Mouse (Mus musculus) liver, postnatal 0 days (tissue): ENCODE measurements around the gene Napepld. TPM values are rescaled to one million over a fixed set of nuclear protein-coding genes. Genes with fewer than 3 reads are reported as not detected.

Experiments
- ATAC-seq: fragments of 200-750 bp; cut with Nextera tagmentation; 2 replicates; pipeline ENCODE4 v1.8.0; 2017; ENCODE audit warnings: mild to moderate bottlenecking, moderate library complexity
- DNase-seq: peaks from one replicate; pipeline ENCODE4 v3.0.0-alpha.2; 2016
- H3K27ac ChIP-seq: fragments of 300-500 bp; sonication (generic); 2 replicates; pipeline ENCODE4 v1.5.1; 2014; ENCODE audit warnings: antibody characterized with exemption, moderate library complexity, mild to moderate bottlenecking, low read depth
- H3K27me3 ChIP-seq: fragments of 300-500 bp; sonication (generic); 2 replicates; pipeline ENCODE4 v1.6.1; 2014; ENCODE audit warnings: low read length, control low read depth, mixed read lengths; ENCODE audit not compliant: insufficient read depth
- H3K36me3 ChIP-seq: fragments of 300-500 bp; sonication (generic); replicated peaks from 2 replicates; pipeline ENCODE4 v1.6.1; 2014; ENCODE audit warnings: mild to moderate bottlenecking, control low read depth, low read length, moderate library complexity, mixed read lengths; ENCODE audit not compliant: insufficient read depth
- H3K4me1 ChIP-seq: fragments of 300-500 bp; sonication (generic); 2 replicates; pipeline ENCODE4 v1.6.1; 2014; ENCODE audit warnings: antibody characterized with exemption, mild to moderate bottlenecking, control low read depth; ENCODE audit not compliant: insufficient read depth
- H3K4me2 ChIP-seq: fragments of 300-500 bp; sonication (generic); 2 replicates; pipeline ENCODE4 v1.6.1; 2014; ENCODE audit warnings: low read depth, mild to moderate bottlenecking, low read length, moderate library complexity, mixed read lengths
- H3K4me3 ChIP-seq: fragments of 300-500 bp; sonication (generic); 2 replicates; pipeline ENCODE4 v1.5.1; 2014; ENCODE audit warnings: low read depth, low read length
- H3K9ac ChIP-seq: fragments of 300-500 bp; sonication (generic); replicated peaks from 2 replicates; pipeline ENCODE4 v1.6.1; 2014; ENCODE audit warnings: mild to moderate bottlenecking, moderate library complexity
- H3K9me3 ChIP-seq: fragments of 300-500 bp; sonication (generic); 2 replicates; pipeline ENCODE4 v1.6.1; 2016; ENCODE audit warnings: mild to moderate bottlenecking, control low read depth, low read length, mixed read lengths
- CTCF ChIP-seq: sonication (generic); IDR thresholded peaks from 2 replicates; pipeline ENCODE4 v1.5.1; 2016; ENCODE audit warnings: antibody characterized with exemption, low read depth
- EP300 ChIP-seq: IDR thresholded peaks from 2 replicates; pipeline ENCODE4 v1.6.1; 2016; ENCODE audit warnings: antibody characterized with exemption, low read depth, mild to moderate bottlenecking
- WGBS: fragments of 180-500 bp; shearing (Covaris S2); extraction: QIAGEN DNeasy Blood & Tissue Kit; methylation state at CpG from one replicate; pipeline ENCODE4 v1.1.7; 2014; ENCODE audit not compliant: insufficient replicate concordance; 5-methylcytosine and 5-hydroxymethylcytosine counted together
- polyA plus RNA-seq: library from polyadenylated mRNA; unstranded; fragments of >200 nt; fragmentation: Nextera tagmentation; extraction: Ambion mirVana; gene quantifications from 2 replicates; pipeline ENCODE4 v1.2.1, GENCODE M21; 2015

The Napepld gene
- polyA plus RNA-seq, 1 experiment from 2014 or later = 0.53 TPM

DNA sequence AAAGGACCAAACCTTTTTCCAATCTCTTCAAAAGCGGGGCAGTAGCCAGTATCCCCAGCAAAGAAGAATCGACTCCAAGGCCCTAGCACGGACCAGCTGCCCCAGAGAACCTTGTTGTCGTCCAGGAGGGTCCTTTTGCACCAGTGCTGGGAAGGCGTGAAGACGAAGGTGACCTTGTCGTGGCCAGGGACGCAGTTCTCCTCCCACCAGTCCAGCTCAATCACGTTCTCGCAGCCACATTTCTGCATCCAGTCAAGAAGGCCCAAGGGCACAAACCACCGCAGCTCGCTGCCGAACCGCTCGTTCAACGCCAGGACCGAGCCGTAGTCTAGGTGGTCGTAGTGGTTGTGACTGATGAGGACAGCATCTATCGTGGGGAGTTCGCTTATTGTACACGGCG is 25.7 kb downstream of the Napepld start:
- no peaks in the 10 kb centered on the region for H3K27me3 ChIP-seq
- H3K36me3 ChIP-seq = no peaks in the 10 kb centered on the region
- no peak overlapping the region for H3K27ac ChIP-seq
- H3K9me3 ChIP-seq = no peaks in the 10 kb centered on the region
- H3K4me3 ChIP-seq = no peak overlapping the region
- no peak overlapping the region for H3K4me2 ChIP-seq
- ATAC-seq (no peak), DNase-seq (no peak)
- no peak for TF ChIP-seq CTCF
- no peak for TF ChIP-seq EP300
- H3K9ac ChIP-seq = no peak overlapping the region
- H3K4me1 ChIP-seq = no peaks in the 10 kb centered on the region
- WGBS = 90% methylated on average over 23 of the region's 23 CpGs

- no peak overlapping the region for H3K4me2 ChIP-seq
- H3K4me3 ChIP-seq = no peak overlapping the region
- WGBS = 86% methylated on average over 12 of the region's 12 CpGs
- TF ChIP-seq CTCF (no peak), EP300 (no peak)
- H3K9ac ChIP-seq = no peak overlapping the region
- no peaks in the 10 kb centered on the region for H3K36me3 ChIP-seq
- no peaks in the 10 kb centered on the region for H3K27me3 ChIP-seq
- no peak for DNase-seq
- H3K27ac ChIP-seq = no peak overlapping the region
- ATAC-seq = no peak
- H3K9me3 ChIP-seq = no peaks in the 10 kb centered on the region
- no peaks in the 10 kb centered on the region for H3K4me1 ChIP-seq
Observed at GRCm38 (mm10) chr5:21675019-21675418, 26.2 kb downstream of the Napepld start.

- no peak for DNase-seq
- ATAC-seq = no peak
- Histone ChIP-seq H3K36me3 (no peaks in the 10 kb centered on the region), H3K4me3 (no peak overlapping the region), H3K9ac (no peak overlapping the region), H3K9me3 (no peaks in the 10 kb centered on the region), H3K27me3 (no peaks in the 10 kb centered on the region), H3K27ac (peak overlapping the region; percentile 53; the same call in 1 of the 2 replicates), H3K4me2 (peak overlapping the region; percentile 54; the same call in 1 of the 2 replicates), H3K4me1 (no peaks in the 10 kb centered on the region; the same call in 1 of the 2 replicates)
- WGBS = 77% methylated on average over 9 of the region's 9 CpGs
- no peak for TF ChIP-seq EP300
- no peak for TF ChIP-seq CTCF
Observed at GRCm38 (mm10) chr5:21673742-21674141, 27.5 kb downstream of the Napepld start.

- Histone ChIP-seq H3K4me1 (no peaks in the 10 kb centered on the region; the same call in 1 of the 2 replicates), H3K36me3 (no peaks in the 10 kb centered on the region), H3K27ac (peak overlapping the region; percentile 66), H3K27me3 (no peaks in the 10 kb centered on the region), H3K4me2 (peak overlapping the region; percentile 54), H3K9ac (peak overlapping the region; percentile 14; the same call in 1 of the 2 replicates), H3K9me3 (no peaks in the 10 kb centered on the region), H3K4me3 (peak overlapping the region; percentile 5; the same call in 1 of the 2 replicates)
- no peak for TF ChIP-seq CTCF
- TF ChIP-seq EP300 = no peak
- ATAC-seq (peak; percentile 91), DNase-seq (peak; percentile 44)
- 43% methylated on average over 23 of the region's 23 CpGs for WGBS
Observed at GRCm38 (mm10) chr5:21672812-21673635, 28.2 kb downstream of the Napepld start.

DNA sequence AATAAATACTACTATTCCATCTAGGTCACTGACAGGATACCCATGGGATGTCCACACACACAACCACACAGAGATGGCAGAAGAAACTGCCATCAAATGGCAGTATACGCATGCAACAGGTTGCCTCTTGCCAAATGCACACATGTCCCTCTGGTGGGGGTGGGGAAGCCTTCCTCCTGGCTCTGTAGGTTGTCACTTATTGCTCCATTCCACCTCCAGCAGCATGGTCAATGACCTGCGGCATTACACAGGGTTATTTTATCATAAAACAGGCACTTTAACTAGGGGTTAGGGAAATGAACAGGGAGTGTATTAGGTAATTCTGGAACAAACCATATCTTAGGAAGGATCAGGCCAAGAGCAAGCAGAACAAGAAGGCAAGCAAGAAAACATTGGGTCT is 31.9 kb downstream of the Napepld start:
- DNase-seq = peak; percentile 47
- Histone ChIP-seq H3K9me3 (no peaks in the 10 kb centered on the region), H3K4me3 (no peak overlapping the region), H3K9ac (no peak overlapping the region), H3K4me2 (no peak overlapping the region), H3K27me3 (no peaks in the 10 kb centered on the region), H3K36me3 (no peaks in the 10 kb centered on the region), H3K4me1 (no peaks in the 10 kb centered on the region; the same call in 1 of the 2 replicates), H3K27ac (0 out of 2 replicates have a peak overlapping the region, but pooled peaks have one; percentile 30)
- ATAC-seq = peak; percentile 74
- 61% methylated on average over 2 of the region's 2 CpGs for WGBS
- TF ChIP-seq EP300 (no peak), CTCF (no peak)
